Mouse (Mus musculus) adrenal gland (tissue): ENCODE results near the gene Rac2.

Source experiments
- intact Hi-C: fragments of 180-260 bp; cut with DNase I; formaldehyde crosslinking; loops from one replicate; pipeline ENCODE4 v1.15.1; 2025
- long read RNA-seq, 2 experiments: library from polyadenylated mRNA; unstranded; transcript quantifications; one replicate each; pipeline ENCODE4 v2.0.0; 2020; ENCODE audit warnings: borderline replicate concordance in 1 of 2; ENCODE audit not compliant: insufficient replicate concordance in 1 of 2

Rac2 gene
- long read RNA-seq, experiment 1, transcript Rac2-201 (7 exons, 3,038 nt), result major isoform, 14 of 17 reads
- long read RNA-seq, experiment 1, partial matches to known transcripts, result 3 of 17 reads
- long read RNA-seq, experiment 1, other reads (novel, unspliced or antisense), result 0 of 17 reads
- long read RNA-seq, experiment 2, transcript Rac2-201 (7 exons, 3,038 nt), result major isoform, 11 of 11 reads
- long read RNA-seq, experiment 2, partial matches to known transcripts, result 0 of 11 reads
- long read RNA-seq, experiment 2, other reads (novel, unspliced or antisense), result 0 of 11 reads

DNA sequence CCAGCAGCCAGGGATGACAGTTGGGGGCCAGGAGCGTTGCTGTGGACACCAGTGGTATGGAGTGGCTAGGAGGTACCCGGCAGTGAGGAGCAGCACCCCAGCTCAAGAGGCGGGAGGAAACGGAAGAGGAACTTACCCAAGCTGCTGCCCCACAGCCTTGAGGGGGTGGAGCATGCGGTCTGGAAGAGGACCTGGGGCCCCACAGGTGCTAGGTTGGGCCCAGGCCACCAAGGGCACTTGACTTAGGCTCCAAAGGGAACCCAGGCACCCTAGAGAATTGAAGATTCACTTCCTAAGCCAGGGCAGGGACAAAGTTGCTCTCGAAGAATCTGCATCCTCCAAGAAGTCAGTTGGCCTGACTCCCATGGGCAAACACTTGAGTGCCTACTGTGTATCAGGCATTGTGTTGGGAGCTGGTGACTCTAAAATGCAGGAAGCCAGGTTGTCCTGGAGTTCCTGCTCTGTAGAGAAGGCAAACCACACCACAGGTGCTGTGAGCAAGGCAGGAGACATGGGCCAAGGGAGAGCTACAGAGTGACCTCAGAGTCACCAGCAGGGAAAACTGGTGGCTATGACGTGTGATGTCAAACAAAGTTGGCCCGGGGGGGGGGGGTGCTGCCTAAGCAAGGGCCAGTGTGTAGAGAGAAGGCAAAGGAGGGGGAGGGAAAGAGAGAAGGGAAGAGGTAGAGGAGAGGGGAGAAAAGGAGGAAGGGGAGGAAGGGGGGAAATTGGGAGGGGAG lies at the start of gene Rac2:
Rac2 (minus strand) TSS at position 126 of the 740 bp plus-strand sequence.
- intact Hi-C loops, result no loop called here

DNA sequence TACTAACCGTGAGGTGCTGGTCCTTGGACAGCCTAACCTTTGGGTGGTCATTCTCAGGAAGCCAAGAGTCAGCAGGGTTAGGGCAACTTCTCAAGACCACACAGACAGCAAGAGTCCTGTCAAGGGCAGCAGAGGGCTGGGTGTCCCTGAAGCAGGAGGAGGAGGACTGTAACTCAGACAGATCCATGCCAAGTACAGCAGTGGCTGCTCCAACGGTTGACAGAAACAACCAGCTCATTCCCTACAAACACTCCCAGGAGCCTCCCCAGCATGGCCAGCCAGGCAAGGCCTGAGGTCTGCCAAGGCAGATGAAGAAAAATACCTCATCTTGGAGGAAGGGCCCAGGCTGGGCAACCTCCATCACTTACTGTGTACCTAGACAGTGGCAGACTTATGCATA lies 44.4 kb upstream of the Rac2 start:
- intact Hi-C loops, result no loop called here

DNA sequence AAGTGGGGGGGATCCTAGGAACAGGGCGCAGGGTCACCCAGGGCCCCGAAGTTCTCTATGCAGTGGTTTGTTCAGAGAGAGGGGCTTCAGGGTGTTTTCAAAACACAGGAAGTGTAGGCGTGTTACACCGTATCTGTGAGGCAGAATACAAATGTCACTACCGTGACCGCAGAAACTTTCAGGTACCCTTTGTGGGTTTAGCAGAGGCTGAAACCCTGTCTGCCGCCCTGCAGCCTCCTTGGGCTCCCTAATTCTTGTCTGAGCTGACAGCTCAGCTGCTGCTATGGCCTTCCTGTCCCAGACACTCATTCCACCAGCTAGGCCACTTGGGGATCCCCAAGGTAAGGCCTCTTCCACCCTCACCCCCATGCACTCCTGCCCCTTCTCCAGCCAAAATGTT lies 42.0 kb upstream of the Rac2 start:
- intact Hi-C loops, result no loop called here

DNA sequence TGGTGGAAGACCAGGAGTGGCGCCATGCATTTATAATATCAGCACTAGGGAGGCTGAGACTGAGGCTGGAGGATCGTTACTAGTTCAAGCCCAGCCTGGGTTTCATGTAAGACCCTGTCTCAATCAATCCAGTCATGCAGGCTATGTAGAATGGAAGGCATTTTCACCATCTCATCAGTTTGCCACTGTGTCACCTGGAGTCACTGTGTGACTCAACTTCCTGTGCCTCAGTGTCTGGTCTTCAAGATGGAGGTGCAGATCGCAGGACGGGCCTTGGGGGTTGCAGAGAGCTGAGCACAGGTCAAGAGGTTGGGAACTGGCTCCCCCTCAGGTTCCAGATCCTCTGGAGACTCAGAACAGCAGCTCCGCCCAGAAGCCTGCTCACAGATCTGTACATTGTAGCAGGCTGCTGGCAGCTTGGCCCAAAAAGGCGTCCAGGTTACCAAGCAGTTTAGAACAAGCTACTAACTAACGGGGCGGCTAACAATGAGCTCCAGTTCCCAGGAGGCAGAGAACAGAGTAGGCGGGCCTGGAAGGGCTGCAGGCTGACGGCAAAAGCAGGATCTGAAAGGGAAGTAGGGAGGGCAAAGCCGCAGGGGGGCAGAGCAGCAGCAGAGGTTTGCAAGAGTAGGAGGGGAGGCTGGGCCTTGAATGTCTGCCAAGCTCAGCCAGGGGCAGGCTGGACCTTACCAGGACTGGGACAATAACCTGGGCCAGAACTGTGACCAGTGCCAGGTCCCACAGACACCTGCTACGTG lies 38.3 kb upstream of the Rac2 start:
- intact Hi-C loops, result no loop called here

DNA sequence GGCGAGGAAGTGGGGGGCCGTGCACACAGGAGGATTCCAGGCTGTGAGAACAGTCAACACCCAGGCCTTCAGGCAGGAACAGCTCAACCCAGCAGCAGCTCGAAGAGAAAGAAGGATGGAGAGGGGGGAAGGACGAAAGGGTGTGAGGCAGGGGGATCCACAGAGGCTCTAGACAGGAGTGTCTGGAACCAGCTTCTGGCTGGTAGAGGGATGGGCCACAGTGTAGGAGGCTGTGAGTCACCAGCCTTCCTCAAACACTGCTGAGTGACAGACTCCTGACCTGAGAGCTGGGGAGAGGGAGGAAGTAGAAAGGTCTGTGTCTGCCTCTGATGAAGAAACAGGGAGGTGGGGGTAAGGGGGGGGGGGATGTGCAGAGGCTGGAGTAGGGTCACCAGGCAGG lies 34.9 kb upstream of the Rac2 start:
- intact Hi-C loops, result no loop called here

DNA sequence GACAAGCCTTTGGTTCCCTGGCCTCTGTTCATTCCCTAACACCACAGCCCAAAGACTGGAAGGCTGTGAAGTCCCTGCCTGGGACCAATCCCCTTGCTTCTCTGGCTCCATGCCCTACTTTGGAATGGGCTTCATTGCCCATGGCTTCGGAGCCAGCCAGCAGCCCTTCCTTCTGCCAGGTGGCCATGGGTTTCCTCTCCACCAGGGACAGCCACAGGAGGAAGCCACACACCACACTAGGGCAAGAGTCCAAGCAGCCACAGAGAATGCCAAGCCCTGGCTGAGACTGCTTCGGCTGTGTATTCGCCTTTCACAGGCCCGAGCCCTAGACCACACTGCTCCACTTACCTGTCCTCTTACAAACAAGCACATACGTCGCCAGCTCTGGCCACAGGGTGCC lies 33.5 kb upstream of the Rac2 start:
- intact Hi-C loops, result no loop called here

DNA sequence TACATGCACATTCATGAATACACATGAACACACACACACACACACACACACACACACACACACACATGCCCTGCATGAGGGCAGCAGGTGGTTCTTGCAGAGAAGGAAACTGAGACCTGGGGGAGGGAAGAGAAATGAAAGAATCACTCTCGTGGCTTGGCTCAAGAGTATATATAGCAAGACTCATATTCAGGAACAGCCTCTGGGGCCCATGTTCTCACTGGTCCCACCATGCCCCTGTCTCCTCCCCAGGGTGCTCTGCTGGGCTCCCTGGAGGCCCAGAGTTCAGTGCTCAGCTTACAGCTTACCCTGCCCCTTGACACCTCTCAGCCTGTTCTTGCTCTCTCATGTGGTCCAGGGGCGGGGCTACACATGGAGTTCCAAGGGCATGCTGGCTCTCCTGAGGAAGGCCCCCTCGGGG lies 32.8 kb upstream of the Rac2 start:
- intact Hi-C loops, result no loop called here

DNA sequence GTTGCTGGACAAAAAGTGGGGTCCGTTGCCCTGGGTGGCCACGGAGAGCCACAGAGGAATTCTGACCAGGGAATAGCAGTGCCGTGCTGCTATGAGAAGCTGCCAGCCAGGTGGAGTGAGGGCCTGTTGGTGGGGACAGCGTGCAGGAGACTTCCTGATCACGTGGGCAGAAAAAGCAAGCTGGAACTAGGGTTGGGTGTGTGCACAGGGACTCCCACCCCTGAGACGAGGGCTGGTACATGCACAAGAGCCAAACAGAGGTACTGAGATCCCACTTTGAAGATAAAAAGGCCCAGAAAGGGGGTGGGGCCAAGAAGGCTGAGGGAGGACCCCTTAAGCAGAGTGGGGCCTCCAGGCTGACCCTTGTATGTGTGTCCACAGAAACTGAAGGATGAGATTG lies 31.7 kb upstream of the Rac2 start:
- intact Hi-C loops, result no loop called here

DNA sequence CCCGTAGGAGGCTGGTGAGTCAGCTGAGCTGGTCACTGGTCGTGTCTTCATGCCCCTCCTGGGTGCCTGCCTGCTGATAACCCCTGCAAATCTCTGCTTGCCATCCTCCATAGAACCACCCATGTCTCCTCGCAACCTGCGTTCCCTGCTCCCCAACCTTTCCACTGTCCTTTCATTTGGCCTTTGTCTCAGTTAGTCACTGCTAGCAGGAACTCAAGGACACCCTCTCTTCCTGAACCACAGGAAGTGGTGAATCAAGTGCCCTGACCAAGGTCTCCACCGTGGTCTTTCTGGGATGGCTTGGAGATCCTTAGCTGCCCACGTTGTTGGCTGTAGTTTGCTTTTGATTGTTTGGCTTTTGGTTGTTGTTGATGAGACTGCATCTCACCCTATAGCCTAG lies 28.6 kb upstream of the Rac2 start:
- intact Hi-C loops, result no loop called here

DNA sequence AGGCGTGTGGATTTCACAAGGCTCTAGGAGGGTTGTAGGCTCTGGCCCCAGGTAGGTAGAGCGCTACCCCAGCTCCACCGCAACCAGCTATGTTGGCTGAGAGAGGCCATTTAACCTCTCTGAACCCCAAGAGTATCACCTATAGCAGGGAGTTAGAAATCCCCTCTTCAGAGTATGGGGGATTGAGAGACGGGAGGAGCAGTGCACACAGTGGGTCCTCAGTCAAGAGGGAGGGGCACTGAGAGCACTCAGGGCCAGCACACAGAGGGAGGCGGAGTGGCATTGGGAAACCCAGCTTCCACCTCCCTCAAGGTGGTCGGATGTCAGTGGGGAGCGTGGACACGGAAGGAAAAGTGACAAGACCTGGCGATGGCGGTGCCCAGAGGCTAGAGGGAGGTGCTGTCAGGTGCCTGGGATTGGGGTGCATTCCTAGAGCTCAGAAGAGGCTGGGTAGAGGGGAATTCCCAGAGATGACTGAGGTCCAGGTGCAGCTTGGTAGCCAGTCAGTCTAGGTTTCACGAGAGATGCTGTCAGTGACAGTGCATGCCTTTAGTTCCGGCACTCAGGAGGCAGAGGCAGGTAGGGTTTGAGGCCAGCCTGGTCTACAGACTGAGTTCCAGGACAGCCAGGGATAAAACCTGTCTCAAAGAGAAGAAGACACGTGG lies 27.1 kb upstream of the Rac2 start:
- intact Hi-C loops, result no loop called here

DNA sequence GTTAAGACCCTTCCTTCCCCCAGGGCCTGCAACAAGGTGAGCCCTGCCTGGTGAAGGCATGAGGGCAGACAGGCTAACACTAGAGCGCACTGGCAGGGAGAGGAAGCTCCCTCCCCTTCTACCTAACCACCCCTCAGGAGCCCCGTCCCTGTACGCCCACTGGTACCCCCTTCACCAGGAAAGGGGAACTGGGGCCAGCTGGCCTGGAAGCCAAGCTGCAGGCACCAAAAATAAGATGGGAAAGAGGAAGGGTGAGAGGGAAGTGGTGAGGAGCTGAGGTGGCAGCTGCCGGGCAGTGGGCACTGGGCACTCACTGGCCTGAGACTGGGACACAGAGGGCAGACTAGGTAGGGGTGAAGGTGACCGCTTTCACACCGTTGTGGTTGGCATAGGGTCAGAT lies 26.5 kb upstream of the Rac2 start:
- intact Hi-C loops, result no loop called here

DNA sequence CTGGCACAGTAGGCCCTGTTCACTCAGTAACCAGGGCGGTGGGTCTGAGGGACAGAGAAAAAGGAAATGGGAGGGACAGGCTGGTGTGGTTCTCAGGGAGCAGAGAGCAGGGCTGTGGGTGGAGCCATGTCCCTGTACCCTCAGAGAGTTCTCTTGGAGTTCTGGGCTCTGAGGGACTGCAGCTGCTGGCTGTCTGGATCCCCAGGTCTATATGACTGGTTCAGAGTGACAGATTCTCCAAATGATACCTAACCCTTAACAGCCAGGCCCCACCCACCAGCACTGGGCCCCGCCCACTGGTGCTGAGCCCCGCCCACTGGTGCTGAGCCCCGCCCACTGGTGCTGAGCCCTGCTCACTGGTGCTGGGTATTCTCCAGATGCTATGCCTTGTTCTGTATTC lies 25.1 kb upstream of the Rac2 start:
- intact Hi-C loops, result no loop called here

DNA sequence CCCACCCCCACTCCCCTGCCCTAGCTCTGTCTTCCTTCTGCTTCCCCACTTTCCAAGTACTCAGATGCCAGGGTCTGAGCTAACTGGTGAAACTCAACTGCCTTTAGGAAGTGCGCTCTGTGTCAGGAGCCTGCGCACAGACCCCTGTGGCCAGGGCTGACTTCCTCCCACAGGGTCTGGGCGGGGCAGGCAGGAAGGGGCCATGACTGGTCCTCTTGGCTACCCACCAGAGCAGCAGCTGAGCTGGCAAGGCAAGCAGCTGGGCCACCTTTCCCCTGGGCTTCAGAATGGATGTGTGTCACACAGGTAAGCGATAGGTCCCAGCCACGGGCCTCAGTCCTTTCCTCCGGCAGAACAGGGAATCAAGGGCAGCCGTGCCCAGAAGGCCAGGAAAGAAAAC lies 24.3 kb upstream of the Rac2 start, which contains the start of gene Cyth4:
Cyth4 (plus strand) TSS at position 134 of the 400 bp plus-strand sequence.
- intact Hi-C loops, result no loop called here

DNA sequence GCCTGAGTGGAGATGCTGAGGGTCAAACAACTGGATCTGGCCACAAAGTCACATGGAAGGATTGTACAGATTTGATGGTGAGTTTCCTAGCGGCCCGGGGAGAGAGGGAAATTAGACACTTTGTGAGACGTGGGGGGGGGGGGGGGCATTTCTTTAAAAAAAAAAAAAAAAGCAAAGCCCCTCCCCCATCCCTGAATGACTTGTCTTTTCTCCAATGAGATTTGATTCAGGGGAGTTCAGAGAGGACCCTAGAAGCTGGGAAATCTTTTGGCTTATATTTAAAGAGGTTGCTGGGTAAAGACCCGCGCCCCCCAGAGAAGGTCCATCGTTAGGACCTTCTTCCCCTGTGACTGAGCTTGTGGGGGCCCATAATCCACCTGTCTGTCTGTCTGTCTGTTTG lies 23.9 kb upstream of the Rac2 start:
- intact Hi-C loops, result no loop called here

DNA sequence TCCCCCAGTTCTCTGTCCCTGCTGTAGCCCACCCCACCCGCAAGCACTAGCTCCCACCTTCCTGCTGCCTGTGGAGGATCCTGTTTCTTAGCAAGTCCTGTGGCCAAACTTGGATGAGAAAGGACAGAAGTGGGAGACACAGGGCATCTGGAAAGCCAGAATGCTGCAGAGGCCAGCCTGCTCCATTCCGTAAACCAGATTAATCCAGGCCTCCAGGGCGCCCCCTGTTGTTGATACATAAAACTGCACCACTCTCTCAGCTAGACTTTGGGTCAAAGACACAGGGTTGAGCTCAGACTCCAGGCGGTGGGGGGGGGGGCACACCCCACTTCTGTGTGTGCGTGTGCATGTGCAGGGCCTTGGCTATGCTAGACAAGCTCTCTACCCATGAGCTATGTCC lies 22.9 kb upstream of the Rac2 start:
- intact Hi-C loops, result no loop called here

DNA sequence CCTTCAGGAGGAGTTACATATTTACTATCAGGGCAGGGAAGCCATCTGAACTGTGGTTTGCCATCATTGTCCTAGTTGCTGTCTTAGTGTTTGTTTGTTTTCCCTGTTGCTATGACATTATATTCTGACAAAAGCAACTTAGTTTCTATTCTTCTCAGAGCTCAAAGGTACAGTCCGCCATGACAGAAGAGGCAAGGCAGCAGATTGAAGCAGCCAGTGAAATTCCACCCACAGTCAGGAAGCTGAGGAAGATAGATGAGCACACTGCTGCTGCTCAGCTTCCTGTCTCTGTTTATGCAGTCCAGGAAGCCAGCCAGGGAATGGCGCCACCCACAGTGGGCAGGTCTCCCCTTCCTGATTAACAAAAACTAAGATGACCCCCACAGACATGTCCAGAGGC lies 22.2 kb upstream of the Rac2 start:
- intact Hi-C loops, result no loop called here

DNA sequence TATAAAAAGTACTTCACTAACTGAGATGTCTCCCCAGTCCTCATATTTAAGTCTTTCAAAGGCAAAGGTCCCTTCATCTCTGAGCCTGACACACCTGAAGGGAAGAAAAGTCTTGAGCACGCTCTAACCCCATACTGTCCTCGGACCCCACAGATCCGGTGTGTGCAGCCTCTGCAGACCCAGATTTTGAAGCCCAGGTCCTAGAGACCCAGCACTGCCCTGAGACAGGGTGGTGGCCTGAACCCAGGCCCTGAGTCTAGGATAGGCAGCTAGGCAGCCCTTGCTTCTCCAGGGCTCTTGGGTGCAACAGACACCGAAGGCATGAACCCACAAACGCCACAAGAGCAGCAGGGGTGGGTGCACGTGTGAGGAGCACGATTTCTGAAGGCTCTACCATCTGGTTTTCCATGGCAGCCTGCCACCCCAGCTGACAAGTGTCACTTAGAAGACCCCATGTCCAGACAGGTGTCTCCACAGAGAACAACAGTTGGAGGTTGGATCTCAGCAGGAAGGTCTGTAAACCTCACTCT lies 21.4 kb upstream of the Rac2 start:
- intact Hi-C loops, result no loop called here

DNA sequence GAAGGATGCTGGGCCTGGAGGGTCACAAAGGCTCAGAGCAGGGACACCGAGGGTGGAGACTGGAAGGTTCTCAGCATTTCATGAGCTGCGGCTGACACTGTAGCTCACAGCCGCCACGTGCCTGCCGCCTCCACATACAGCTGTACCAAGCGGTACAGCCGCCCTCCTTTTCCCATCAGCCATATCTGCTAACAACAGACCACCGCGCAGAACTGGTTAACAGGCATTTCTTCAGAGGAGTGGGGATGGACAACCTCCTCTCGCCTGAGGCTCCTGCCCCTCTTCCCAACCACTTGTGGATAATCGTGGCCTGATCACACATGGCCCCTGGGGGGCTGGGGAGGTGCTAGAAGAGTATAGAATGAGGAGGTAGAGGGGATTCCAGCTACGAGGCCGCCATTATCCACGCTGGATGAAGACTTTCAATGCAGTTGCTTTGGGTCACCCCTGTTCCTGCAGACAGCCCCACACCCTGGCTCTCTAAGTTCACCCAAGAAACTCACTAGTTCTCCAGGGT lies 19.9 kb upstream of the Rac2 start:
- intact Hi-C loops, result no loop called here

DNA sequence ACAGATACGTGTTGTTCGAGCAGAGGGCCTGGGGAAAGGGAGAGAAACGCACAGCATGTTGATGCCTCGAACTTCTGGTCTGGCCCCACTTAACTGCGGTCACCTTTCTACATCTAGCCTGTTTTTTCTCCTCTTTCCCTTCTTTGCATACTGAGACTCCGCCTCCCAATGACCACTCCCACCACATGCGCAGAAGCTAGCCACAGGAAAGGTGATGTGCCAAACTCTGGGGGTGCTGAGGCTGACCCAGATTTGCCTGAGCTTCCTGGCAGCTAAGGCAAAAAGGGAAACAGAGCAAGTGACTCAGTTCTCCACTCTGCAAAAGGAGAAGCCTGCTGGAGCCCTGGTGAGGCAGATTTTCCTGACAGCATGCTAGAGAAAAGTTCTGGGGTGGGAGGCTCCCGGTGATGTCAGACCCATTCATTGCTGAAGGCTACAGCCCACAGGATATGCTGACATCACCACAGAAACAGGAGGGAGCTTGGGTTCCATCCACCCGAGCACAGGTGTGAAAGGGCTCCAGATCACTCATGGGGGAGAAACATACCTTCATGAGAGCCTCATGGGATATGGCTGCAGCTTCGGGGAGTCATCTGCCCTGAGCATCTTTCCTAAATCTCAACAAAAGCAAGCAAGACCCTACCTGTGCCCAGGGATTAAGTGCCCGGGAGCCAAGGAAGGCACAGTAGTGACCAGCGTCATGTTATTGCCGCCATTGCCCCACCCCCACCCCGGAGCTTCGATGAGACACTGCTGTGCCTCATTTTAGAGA lies 19.3 kb upstream of the Rac2 start:
- intact Hi-C loops, result no loop called here

DNA sequence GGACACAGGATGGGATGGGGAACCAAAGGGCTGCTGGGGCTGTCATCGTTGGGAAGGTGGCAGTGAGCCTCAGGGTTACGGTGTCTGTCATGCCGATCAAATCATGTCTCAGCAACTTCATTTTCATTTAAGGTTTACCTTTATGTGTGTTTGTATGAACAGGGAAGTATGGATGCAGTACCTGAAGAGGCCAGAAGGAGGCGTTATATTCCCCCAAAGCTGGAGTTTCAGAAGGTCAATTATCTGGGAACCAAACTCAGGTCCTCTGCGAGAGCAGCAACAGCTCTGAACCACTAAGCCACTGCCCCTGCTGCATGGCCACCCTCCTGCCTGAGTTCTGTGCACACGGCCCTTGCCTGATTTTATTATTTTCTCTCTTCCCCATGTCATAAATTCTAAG lies 18.2 kb upstream of the Rac2 start:
- intact Hi-C loops, result no loop called here
